In the genomic region with DNA sequence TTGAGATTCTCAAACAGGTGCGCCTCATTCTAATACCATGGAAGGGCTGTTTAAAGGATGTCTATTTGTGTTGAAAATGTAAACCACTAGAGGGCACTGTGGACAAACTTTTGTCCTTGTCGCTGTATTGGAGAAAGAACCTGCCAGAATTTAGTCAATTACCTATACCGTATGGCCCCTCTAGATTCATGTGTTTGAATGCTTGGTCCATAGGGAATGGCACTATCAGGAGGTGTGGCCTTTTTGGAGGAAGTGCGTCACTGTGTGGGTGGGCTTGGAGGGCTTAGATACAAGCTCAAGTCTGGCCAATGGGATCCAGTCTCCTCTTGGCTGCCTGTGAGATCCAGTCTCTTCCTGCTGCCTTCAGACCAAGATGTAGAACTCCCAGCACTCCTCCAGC, we compare ENCODE assay signal across 9 mouse cellular contexts.
DNase-seq lines count a peak whose midpoint lies in the region; ATAC-seq and TF ChIP-seq lines count a peak whose summit lies in the region.
"Had no signal": no experiment of that assay in that cellular context is flagged by ENCODE, and none has a peak within 500 bp of the region (broad histone marks: within the 10 kb centered on the region; RNA-seq: fewer than 3 reads in every experiment).

No protein-coding gene starts in this region.

- DNase-seq in heart, adult 8-10 months (ENCODE audit: low spot score): peak; percentile 32
- DNase-seq in cerebellum, adult 9-10 months: peak; percentile 86
- peak; percentile 18 to 40 for DNase-seq in left cerebral cortex, adult 8-10 months (ENCODE audit: low spot score in 2 of 2)
- no peak for DNase-seq in spleen, adult 18-20 months
- DNase-seq: liver, embryonic 13.5 days had no signal

- no peaks in the 10 kb centered on the region for H3K36me3 ChIP-seq in heart, embryonic 11.5 days (ENCODE audit: control insufficient read depth, insufficient read depth, low read length)
- H3K36me3 ChIP-seq in E14TG2a.4 (ENCODE audit: insufficient read depth, low read length): no peaks in the 10 kb centered on the region
- H3K36me3 ChIP-seq in neural tube, embryonic 13.5 days: no peaks in the 10 kb centered on the region
- H3K36me3 ChIP-seq: liver, embryonic 13.5 days had no signal

- H3K4me2 ChIP-seq in heart, embryonic 11.5 days: no peak overlapping the region
- H3K4me2 ChIP-seq in neural tube, embryonic 13.5 days: no peak overlapping the region
- H3K4me2 ChIP-seq: liver, embryonic 13.5 days had no signal

- peak; percentile 27 for TF ChIP-seq CTCF in E14TG2a.4 (conservative IDR thresholded peaks at IDR 0.05; ENCODE audit: low read length)

- no peaks in the 10 kb centered on the region for H3K9me3 ChIP-seq in heart, embryonic 11.5 days (replicated peaks; ENCODE audit: control insufficient read depth, low read length)
- H3K9me3 ChIP-seq in E14TG2a.4 (ENCODE audit: low read length): no peaks in the 10 kb centered on the region
- H3K9me3 ChIP-seq in neural tube, embryonic 13.5 days: no peaks in the 10 kb centered on the region
- H3K9me3 ChIP-seq: liver, embryonic 13.5 days had no signal

- 33% methylated on average over 4 of the region's 4 CpGs for WGBS in heart, embryonic 11.5 days (ENCODE audit: insufficient replicate concordance)
- WGBS in neural tube, embryonic 13.5 days: 15% methylated on average over 4 of the region's 4 CpGs

- H3K9ac ChIP-seq in heart, embryonic 11.5 days (ENCODE audit: low read depth, low read length): no peak overlapping the region
- no peak overlapping the region for H3K9ac ChIP-seq in neural tube, embryonic 13.5 days
- H3K9ac ChIP-seq: liver, embryonic 13.5 days had no signal

- no peaks in the 10 kb centered on the region for H3K4me1 ChIP-seq in heart, embryonic 11.5 days (ENCODE audit: control insufficient read depth, insufficient read depth, low read length)
- H3K4me1 ChIP-seq in E14TG2a.4 (replicated peaks; ENCODE audit: low read depth, low read length): no peaks in the 10 kb centered on the region
- peaks cover 13% of the 10 kb centered on the region; the same call in 1 of the 2 replicates for H3K4me1 ChIP-seq in neural tube, embryonic 13.5 days (replicated peaks)
- H3K4me1 ChIP-seq: liver, embryonic 13.5 days had no signal

- H3K4me3 ChIP-seq in heart, embryonic 11.5 days (ENCODE audit: low read depth, low read length): no peak overlapping the region
- no peak overlapping the region for H3K4me3 ChIP-seq in E14TG2a.4 (replicated peaks; ENCODE audit: low read length)
- H3K4me3 ChIP-seq in neural tube, embryonic 13.5 days: no peak overlapping the region
- H3K4me3 ChIP-seq: liver, embryonic 13.5 days had no signal

- ATAC-seq in heart, embryonic 11.5 days (replicated peaks; ENCODE audit: insufficient number of reproducible peaks, low FRiP score, low TSS enrichment): no peak
- ATAC-seq in granulocyte monocyte progenitor cell, adult 5-6 weeks (replicated peaks; ENCODE audit: poor library complexity, severe bottlenecking): peak; percentile 30; the same call in 1 of the 2 replicates
- peak; percentile 77 for ATAC-seq in neural tube, embryonic 13.5 days (ENCODE audit: low read depth)

- no peak overlapping the region for H3K27ac ChIP-seq in heart, embryonic 11.5 days (ENCODE audit: low read depth, low read length)
- H3K27ac ChIP-seq in neural tube, embryonic 13.5 days (replicated peaks): no peak overlapping the region
- H3K27ac ChIP-seq: liver, embryonic 13.5 days had no signal

- no peaks in the 10 kb centered on the region for H3K27me3 ChIP-seq in heart, embryonic 11.5 days (ENCODE audit: control insufficient read depth, insufficient read depth, low read length)
- no peaks in the 10 kb centered on the region; the same call in 1 of the 2 replicates for H3K27me3 ChIP-seq in E14TG2a.4 (ENCODE audit: insufficient read depth, low read length)
- no peaks in the 10 kb centered on the region for H3K27me3 ChIP-seq in neural tube, embryonic 13.5 days
- H3K27me3 ChIP-seq: liver, embryonic 13.5 days had no signal

Comparison
In these comparisons a context has a peak if more than half of its experiments do, and no peak if none do; other contexts are left out.
1. DNase-seq: peak in heart, adult 8-10 months (single experiment), cerebellum, adult 9-10 months (single experiment) and left cerebral cortex, adult 8-10 months (2 of 2); none in spleen, adult 18-20 months (0 of 2).